Mouse (Mus musculus): Measurements from ENCODE around the gene Mov10l1.
A peak's percentile ranks its signal among the peaks of the same experiment; 100 is the strongest.

Mov10l1 gene

DNA sequence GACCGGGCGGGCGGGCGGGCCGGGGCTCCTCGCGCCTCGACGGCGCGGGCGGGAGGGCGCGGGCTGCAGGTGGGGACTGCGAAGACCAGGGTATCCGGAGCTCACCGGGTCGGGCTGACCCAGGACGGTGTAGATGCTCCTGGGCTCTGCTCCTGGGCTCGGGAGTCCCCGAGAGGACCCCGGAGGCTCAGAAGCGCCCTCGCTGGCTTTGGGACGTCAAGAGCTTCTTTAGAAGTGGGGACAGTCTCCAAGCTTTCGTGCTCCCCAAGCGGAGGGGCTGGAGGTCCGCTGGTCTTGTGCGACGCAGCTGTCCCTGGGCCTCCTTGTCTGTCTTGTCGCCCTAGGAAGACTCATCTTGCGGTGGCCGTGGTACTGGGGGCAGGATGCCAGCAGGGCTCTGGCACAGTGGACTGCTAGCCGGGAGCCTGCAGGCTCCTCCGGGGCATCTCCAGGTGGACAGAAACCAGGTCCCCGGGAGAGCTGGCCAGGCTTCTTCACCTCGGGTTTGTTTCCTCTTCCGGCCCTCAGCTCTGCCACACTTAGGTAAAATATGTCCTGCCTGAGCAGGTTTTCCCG lies 93.5 kb downstream of the Mov10l1 start:
- peak; percentile 49 for DNase-seq

DNA sequence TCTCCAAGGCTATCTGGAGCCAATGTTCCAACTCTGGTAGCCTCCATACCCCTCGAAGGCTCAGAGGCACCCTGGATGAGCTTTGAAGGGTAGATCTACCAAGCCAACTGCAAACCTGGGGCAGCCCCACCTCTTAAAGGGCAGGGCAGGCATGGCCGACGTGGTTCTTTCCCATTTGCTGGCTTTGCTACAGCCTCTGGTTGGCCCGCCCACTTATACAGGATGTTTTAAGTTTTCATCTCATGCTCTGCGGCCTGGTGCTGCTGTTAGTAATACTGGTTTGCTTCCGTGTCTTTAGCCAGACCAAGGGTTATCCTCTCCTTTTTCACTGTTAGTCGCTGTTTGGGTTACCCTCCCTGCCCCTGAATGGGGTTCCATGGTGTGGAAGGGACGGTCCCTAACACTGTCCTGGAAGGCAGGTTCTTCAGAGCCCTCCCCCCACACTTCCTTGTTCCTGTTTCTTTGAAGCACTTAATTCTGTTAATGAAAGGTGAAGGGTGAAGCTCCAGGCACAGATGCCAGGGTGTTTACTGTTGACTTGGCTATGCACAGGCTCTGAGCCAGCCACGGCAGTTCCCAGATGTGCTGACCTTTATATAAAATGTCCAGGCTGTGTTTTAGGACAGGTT lies 95.6 kb downstream of the Mov10l1 start:
- peak; percentile 71 for DNase-seq

DNA sequence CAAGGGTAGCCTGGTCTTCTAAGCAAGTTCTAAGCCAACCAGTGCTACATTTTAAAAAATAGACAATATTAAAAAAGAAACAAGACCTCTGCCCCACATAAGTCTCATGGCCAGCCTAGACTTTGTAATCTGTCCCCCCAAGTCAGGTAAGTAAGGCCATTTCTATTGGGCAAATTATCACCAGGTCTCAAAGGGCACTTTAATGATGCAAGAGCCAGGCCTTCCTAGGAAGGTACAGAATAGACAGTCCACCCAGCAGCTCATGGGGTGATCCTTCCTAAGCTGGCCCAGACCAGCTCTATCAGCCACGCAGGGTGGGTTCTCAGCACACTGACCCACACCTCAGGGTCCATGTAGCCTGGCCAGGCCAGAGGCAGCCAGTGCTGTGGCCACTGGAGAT lies 101.2 kb downstream of the Mov10l1 start:
- DNase-seq: no peak

DNA sequence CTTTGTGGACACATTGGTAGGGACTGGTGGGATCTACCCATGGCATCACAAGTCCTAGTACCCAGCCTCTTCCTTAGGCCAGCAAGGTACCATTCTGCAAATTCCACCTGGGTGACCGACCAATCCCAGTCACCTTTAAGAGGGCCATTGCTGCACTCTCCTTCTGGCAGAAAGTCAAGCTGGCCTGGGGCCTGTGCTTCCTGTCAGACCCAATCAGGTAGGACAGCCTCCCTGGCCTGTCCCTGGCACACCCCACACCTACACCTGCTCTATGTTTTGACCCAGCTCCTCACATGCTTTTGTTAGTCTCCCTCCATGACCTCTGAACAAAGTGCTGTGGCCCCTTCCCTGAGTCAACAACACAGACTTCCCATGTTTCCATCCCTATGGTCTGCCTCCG lies 102.1 kb downstream of the Mov10l1 start:
- DNase-seq: no peak

DNA sequence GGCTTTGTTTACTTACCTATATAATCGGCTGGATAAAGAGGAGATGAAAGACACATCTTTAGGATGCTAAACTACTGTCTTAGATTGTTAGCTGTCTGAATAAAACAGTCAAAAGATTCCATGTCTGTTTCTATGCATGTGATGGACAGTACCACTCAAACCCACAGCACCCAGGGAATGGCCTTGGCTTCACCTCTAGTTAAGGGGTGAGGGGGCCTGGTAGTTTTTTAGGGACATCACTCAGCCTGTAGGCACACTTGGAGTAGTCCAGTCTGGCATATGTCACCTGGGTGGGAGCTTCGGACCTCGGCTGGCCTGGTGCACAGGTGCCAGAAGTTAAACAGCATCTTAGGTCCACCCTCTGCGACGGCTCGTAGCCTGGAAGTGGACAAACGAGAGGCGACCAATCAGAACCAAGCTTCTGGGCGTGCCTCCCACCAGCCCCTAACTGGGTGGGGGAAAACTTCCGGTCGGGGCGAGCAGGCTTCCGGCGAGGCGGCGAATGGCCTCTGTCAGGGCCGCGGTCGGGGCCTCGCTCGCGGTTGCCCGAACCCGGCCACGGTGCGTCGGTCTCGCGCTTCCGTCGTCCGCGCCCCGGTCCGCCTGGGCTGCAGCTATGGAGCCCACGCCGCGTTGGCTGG lies 106.0 kb downstream of the Mov10l1 start, which contains the start of gene Selenoo:
Selenoo (plus strand) TSS at position 478 of the 641 bp plus-strand sequence.
- peak; percentile 83 for DNase-seq

DNA sequence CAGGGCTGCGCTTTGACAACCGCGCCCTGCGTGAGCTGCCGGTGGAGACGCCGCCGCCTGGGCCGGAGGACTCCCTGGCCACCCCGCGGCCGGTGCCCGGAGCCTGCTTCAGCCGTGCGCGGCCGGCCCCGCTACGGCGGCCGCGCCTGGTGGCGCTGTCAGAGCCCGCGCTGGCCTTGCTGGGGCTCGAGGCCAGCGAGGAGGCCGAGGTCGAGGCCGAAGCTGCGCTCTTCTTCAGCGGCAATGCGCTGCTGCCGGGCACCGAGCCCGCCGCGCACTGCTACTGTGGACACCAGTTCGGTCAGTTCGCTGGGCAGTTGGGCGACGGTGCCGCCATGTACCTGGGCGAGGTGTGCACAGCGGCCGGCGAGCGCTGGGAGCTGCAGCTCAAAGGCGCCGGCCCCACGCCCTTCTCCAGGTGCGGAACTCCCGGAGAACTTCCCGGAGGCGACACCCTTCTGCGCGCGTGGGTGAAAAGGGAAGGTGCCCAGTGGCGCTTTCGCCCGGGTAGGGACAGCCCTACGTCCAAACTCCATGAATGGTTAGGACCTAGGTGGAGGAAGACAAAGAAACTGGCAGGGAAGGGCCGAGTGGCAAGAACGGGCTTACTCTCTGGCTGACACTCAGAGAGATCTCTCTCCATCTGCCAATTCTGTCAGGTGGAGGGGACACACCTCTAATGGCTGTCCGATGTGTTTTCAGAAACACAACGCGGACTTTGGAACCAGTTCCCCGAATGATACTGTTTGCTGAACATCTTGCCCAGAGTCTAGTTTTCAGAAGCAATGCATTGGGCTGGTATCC lies 106.7 kb downstream of the Mov10l1 start:
- DNase-seq: peak; percentile 28

DNA sequence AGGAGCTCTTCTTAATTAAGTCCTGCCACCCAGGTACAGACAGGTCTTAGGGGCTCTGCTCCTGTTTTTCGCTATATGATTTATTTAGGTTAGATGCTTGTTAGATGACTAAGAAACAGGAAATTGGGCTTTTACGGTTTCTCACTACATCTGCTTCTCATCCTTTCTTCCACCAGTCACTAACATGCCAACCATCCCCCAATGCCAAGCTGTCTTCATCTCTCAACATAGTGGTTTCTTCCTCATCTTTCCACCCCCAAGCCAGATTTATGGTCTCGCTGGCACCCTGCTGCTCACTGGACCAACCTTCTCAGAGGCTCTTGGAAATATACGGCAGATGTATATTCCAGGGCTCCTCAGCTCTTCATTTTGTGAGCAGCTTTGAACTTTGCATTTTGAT lies 108.0 kb downstream of the Mov10l1 start:
- no peak for DNase-seq

DNA sequence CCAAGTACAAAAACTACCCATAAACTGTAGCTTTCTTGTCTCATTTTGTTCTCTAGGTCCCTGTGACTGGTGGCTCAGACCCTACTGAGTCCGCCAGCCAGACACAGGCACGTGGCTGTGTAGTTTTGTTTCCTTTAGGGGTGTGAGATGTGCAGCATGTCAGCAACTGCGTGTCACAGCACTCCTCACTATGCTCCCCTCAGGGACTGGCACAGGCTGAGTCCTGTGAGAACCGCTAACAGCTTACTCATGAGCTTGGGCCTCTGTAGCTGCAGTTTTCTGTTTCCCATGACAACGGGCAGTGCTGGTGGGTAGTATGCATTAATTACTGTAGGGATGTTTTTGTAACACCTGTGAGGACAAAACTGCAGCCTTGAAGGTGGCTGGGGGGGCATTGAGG lies 109.5 kb downstream of the Mov10l1 start:
- DNase-seq: no peak

DNA sequence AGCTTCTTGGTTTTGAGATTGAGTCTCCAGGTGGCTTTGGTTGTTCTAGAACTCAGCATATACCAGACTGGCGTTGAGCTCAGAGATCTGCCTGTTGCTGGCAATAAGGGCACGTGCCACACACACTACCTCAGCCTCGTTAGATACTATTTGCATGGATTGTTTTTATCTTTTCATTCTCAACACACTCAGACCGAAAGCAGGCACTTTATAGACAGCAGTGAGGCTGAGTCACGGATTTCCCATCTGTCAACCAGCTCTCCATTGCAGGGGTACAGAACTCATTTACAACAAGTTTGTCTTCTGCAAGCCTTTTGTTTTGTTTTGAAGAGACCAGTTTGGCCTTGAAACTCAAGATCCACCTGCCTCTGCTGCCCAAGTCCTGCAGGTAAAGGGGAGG lies 114.7 kb downstream of the Mov10l1 start:
- no peak for DNase-seq

DNA sequence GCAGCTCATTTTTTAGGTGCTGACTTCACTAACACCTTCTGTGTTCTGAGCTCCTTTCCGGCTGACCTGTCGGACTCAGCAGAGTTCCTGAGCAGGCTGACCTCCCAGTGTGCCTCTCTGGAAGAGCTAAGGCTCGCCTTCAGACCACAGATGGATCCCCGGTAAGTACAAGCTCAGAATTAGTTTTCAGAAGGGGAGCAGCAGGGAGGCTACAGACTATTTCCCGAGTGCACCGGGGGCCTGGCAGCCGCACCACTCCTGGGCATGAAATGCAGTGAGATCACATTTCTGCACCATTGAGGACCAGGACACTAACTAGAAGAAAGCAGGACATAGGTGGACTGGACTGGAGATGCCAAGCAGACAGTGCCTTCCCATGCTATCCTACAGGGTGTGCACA lies 115.9 kb downstream of the Mov10l1 start:
- DNase-seq: no peak

DNA sequence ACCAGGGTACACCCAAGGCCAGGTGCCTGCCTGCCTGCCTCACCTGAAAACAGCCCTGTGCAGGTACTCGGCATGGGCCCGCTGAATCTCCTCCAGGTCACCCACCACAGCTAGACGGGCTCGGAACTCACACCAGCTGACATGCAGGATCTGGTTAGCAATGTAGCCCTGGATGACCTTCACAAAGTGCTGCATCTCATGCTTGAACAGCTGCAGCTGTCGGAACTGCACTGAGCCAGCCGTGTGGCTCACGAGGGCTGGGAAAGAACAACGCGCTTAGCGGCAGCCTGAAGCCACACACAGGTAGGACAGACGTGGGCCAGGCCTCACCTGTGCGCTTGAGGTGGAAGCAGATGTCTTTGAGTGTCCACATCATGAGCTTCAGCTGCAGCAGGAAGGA lies 118.1 kb downstream of the Mov10l1 start:
- no peak for DNase-seq

DNA sequence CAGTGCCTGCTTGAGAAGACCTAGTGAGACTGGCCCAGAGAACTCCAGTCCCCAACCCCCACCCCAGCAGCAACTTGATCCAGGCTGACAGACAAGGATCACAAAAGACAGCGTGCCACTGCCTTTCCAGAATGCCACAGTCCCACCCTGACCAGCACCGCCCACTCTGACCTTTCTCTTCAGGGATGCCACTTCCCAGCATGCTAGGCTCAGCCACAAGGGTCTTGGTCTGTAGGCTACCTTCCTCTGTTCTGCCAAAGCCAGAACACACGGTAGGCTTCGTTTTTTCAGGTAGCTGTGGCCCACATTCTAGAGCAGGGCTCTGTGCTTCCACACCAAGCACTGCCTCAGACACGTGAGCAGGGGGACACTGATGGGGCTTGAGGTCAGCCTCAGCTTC lies 119.9 kb downstream of the Mov10l1 start:
- no peak for DNase-seq

DNA sequence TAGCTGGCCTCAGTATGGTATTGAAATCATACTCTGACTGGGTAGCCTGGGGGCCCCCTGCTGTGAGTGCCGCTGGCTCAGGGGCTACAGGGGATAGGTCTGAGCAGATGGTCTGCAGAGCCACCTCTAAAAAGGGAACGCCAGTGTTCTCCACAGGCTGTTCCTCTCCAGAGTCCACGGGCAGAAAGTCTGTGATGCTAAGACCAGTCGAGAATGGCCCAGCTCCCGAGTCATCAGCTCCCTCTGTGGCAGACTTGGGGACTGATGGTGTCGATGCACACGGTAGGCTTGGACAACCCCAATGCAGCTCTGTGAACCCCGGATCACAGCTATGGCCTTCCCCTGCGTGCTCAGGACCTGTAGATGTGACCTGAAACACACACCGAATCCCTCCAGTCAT lies 121.2 kb downstream of the Mov10l1 start:
- no peak for DNase-seq

DNA sequence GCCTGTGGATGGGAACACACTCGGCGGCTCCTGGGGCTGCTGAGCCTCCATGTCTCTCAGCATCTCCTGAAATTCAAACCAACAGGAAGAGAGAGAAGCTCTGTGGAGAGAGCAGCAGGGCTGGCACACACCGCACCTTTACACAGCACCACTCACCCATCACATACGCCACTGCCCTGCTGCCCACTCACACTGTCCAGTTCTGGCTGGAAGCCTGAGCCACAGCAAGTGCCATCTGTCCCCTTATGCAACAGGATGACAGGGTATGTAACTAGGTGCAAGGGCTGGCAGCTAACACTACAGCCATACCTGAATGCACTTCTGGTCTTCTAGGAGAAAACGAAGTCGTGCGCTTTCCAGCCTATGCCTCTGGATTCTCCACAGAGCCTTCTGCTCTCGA lies 121.7 kb downstream of the Mov10l1 start:
- no peak for DNase-seq

All from thymus, postnatal 25 days (tissue).